Mouse (Mus musculus) intestine, embryonic 16.5 days (tissue): ENCODE results near the gene Tcirg1. TPM values are rescaled to one million over a fixed set of nuclear protein-coding genes. Genes with fewer than 3 reads are reported as not detected.

ENCODE experiments used
- ATAC-seq: fragments of 200-750 bp; cut with Nextera tagmentation; 2 replicates; pipeline ENCODE4 v1.8.0; 2017; ENCODE audit warnings: moderate TSS enrichment, moderate library complexity
- H3K27ac ChIP-seq: fragments of 300-500 bp; sonication (generic); 2 replicates; pipeline ENCODE4 v1.5.1; 2014; ENCODE audit warnings: mild to moderate bottlenecking, low read length
- H3K27me3 ChIP-seq: fragments of 300-500 bp; sonication (generic); replicated peaks from 2 replicates; pipeline ENCODE4 v1.6.1; 2014; ENCODE audit warnings: low read length, control low read depth, mixed read lengths; ENCODE audit not compliant: control insufficient read depth, insufficient read depth
- H3K36me3 ChIP-seq: fragments of 300-500 bp; sonication (generic); 2 replicates; pipeline ENCODE4 v1.6.1; 2014; ENCODE audit warnings: low read length, control low read depth; ENCODE audit not compliant: control insufficient read depth, insufficient read depth
- H3K4me1 ChIP-seq: fragments of 300-500 bp; sonication (generic); 2 replicates; pipeline ENCODE4 v1.6.1; 2014; ENCODE audit warnings: low read length, control low read depth, mixed read lengths; ENCODE audit not compliant: control insufficient read depth, insufficient read depth
- H3K4me2 ChIP-seq: fragments of 300-500 bp; sonication (generic); 2 replicates; pipeline ENCODE4 v1.6.1; 2014; ENCODE audit warnings: low read depth, low read length, control low read depth
- H3K4me3 ChIP-seq: fragments of 300-500 bp; sonication (generic); 2 replicates; pipeline ENCODE4 v1.5.1; 2014; ENCODE audit warnings: mild to moderate bottlenecking, low read length
- H3K9ac ChIP-seq: fragments of 300-500 bp; sonication (generic); 2 replicates; pipeline ENCODE4 v1.6.1; 2014; ENCODE audit warnings: low read depth, low read length
- H3K9me3 ChIP-seq: fragments of 300-500 bp; sonication (generic); 2 replicates; pipeline ENCODE4 v1.6.1; 2016; ENCODE audit warnings: low read length, control low read depth; ENCODE audit not compliant: control insufficient read depth
- WGBS: fragments of 180-500 bp; shearing (Covaris S2); extraction: QIAGEN DNeasy Blood & Tissue Kit; methylation state at CpG from one replicate; pipeline ENCODE4 v1.1.7; 2014; 5-methylcytosine and 5-hydroxymethylcytosine counted together
- polyA plus RNA-seq: library from polyadenylated mRNA; unstranded; fragments of >200 nt; fragmentation: Nextera tagmentation; extraction: Ambion mirVana; gene quantifications from 2 replicates; pipeline ENCODE4 v1.2.1, GENCODE M21; 2015

The Tcirg1 gene
- polyA plus RNA-seq, 1 experiment from 2014 or later, result 73.3 TPM

DNA sequence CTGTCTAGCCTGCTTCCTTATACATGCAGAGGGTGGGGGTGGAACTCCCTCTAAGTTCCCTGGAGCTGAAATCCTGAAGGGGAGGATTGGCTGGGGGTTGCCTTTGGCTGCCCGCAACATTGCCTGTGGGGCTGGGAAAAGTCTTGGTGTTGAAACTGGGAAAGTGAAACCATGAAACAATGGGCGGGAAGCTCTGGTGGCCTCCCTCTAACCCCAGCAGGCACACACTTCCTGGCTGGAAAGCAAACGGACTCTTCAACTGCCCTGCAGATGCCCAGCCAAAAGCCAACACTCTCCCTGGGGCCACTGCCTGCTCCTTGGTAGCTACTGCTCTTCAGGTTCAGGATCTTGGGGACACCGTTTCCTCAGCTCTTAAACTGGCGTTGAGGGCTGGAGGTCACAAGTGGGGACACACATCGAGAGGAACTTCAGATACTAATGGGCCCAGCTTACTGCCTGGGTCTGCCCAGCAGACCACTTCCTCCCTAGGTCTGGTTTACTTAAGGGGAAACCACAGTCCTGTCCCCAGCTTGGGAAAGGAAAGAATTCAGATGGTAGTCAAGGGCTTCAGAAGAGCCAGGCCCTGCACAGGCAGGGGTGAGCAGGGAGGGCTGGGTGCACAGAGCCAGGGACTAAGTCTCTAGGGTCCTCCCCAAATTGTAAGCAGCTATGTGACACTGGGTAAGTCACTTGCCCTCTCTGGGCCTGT is 1.5 kb downstream of the Tcirg1 start:
- Histone ChIP-seq H3K27me3 (no peaks in the 10 kb centered on the region), H3K4me3 (peak overlapping the region; percentile 90), H3K9ac (peak overlapping the region; percentile 88), H3K36me3 (peaks cover 23% of the 10 kb centered on the region), H3K9me3 (no peaks in the 10 kb centered on the region), H3K4me1 (peaks cover 33% of the 10 kb centered on the region), H3K27ac (peak overlapping the region; percentile 94), H3K4me2 (peak overlapping the region; percentile 85)
- WGBS, result 26% methylated on average over 6 of the region's 6 CpGs
- ATAC-seq, result no peak

DNA sequence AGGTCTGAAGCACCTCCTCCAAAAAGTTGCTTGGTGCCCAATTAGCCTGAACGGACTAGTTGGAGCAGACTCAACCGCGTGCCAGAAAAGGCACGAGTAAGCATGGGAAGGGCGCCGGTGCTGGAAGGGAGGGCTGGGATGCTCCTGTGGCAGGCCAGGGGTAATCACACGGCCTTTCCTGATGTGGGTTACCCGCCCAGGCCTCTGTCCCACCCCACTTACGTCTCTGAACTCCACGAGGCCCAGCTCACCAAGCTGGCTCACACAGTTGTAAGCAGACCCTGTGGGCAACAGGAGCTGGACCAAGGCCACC is 2.6 kb downstream of the Tcirg1 start:
- Histone ChIP-seq H3K27ac (no peak overlapping the region), H3K27me3 (no peaks in the 10 kb centered on the region), H3K4me3 (no peak overlapping the region), H3K4me1 (peaks cover 33% of the 10 kb centered on the region), H3K9ac (no peak overlapping the region), H3K4me2 (no peak overlapping the region), H3K36me3 (peaks cover 23% of the 10 kb centered on the region), H3K9me3 (no peaks in the 10 kb centered on the region)
- no peak for ATAC-seq
- WGBS, result 73% methylated on average over 10 of the region's 10 CpGs

DNA sequence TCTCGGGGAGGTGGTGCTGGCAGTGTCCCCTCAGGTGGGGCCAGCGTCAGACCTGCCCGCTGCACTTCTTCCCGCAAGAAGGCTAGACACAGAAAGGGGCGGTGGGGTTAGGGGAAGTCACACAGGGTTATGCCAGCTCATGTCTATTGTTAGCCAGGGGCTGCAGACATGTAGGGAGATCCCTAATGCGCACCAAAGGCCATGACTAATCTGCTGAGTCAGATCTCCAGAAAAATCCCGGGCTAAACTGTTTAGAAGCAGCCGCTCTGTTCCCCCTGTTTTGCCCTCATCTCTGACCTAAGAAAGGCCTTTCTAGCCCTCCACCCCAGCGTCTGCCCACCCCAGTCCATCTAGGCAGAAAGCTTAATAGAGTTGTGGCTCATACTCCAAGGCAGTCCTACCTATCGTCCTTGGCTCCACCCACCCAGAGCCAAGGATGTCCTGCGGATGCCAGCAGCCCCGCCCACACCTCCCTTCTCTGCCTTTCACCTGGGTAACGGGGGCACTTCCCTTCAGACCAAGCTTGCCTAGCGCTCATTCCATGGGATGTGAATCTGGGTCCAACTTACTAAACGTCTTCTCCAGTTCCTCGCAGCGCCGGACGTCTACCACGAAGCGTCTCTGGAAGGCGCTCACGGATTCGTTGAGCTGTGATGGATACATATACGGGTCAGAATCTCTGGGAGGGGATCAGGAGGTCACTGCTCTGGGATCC is 3.1 kb downstream of the Tcirg1 start:
- 77% methylated on average over 25 of the region's 25 CpGs for WGBS
- no peak for ATAC-seq
- Histone ChIP-seq H3K4me3 (no peak overlapping the region), H3K4me1 (peaks cover 33% of the 10 kb centered on the region), H3K9ac (no peak overlapping the region), H3K27ac (no peak overlapping the region), H3K27me3 (no peaks in the 10 kb centered on the region), H3K9me3 (no peaks in the 10 kb centered on the region), H3K4me2 (no peak overlapping the region), H3K36me3 (peaks cover 22% of the 10 kb centered on the region)

DNA sequence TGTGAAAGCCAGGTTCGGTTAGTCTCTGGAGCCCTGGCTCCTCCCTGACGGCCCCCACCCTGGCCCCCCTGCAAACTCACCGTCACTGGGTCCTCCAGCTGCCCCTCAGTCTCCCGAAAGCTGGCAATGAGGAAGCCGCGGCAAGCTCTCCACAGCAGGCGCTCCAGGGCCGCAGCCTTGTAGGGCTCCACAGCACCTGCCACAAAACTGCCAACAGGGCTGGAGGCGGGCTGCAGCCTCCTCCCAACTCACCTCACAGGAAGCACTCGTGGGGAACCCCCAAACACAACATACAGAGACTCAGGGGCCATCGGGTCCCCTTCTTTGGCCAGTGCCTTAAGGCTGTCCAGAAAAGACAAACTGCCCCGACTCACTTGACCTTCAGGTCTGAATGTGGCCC is 4.0 kb downstream of the Tcirg1 start:
- ATAC-seq, result no peak
- Histone ChIP-seq H3K36me3 (peaks cover 17% of the 10 kb centered on the region), H3K27ac (no peak overlapping the region), H3K9ac (no peak overlapping the region; the same call in 1 of the 2 replicates), H3K4me3 (no peak overlapping the region), H3K4me1 (peaks cover 29% of the 10 kb centered on the region), H3K27me3 (no peaks in the 10 kb centered on the region), H3K4me2 (no peak overlapping the region), H3K9me3 (no peaks in the 10 kb centered on the region)
- 82% methylated on average over 12 of the region's 12 CpGs for WGBS

DNA sequence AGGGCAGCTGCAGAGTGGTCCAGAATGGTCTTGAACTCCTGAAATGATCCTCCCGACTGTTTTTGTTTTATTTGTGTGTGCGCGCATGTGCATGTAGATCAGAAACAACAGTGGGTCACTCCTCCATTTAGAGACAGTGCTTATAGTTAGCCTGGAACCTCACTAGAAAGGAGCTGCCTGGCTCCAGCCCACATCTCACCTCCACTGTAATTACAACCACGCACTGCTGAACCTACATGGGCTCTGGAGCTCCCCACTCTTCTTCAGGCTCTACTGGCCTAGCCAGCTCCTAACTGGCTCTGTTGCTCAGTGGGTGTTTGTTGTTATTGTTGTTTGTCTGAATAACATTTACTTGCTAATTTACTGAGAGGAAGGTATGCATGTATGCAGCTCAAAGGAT is 7.3 kb downstream of the Tcirg1 start:
- H3K4me1 ChIP-seq, result peaks cover 9% of the 10 kb centered on the region
- H3K9ac ChIP-seq, result no peak overlapping the region
- H3K4me3 ChIP-seq, result no peak overlapping the region
- ATAC-seq, result no peak
- H3K9me3 ChIP-seq, result no peaks in the 10 kb centered on the region
- no peak overlapping the region for H3K27ac ChIP-seq
- 92% methylated on average over 4 of the region's 4 CpGs for WGBS
- no peaks in the 10 kb centered on the region for H3K27me3 ChIP-seq
- no peak overlapping the region for H3K4me2 ChIP-seq
- peaks cover 23% of the 10 kb centered on the region for H3K36me3 ChIP-seq

DNA sequence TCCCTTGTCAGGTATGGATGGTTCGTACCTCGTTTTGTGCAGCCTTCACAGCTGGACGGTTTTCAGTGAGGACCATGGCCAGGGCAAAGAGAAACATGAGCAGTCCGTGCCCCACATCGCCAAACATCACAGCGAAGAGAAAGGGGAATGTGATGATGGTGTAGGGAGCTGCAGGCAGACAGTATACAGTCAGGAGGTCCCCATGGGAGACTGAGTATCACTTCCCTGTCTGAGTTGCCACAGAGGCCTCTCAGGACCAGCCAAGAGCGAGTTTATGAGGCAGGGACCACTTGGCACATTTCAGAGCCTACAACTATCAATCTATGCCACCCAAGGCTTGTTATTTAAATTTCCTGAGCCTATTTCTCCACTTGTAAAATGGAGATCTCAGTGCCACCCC is 8.0 kb downstream of the Tcirg1 start:
- H3K36me3 ChIP-seq, result peaks cover 27% of the 10 kb centered on the region
- WGBS, result 88% methylated on average over 7 of the region's 7 CpGs
- H3K4me1 ChIP-seq, result peaks cover 3% of the 10 kb centered on the region; the same call in 1 of the 2 replicates
- H3K9ac ChIP-seq, result no peak overlapping the region
- no peaks in the 10 kb centered on the region for H3K9me3 ChIP-seq
- no peaks in the 10 kb centered on the region for H3K27me3 ChIP-seq
- ATAC-seq, result no peak
- no peak overlapping the region for H3K27ac ChIP-seq
- H3K4me3 ChIP-seq, result no peak overlapping the region
- no peak overlapping the region for H3K4me2 ChIP-seq

DNA sequence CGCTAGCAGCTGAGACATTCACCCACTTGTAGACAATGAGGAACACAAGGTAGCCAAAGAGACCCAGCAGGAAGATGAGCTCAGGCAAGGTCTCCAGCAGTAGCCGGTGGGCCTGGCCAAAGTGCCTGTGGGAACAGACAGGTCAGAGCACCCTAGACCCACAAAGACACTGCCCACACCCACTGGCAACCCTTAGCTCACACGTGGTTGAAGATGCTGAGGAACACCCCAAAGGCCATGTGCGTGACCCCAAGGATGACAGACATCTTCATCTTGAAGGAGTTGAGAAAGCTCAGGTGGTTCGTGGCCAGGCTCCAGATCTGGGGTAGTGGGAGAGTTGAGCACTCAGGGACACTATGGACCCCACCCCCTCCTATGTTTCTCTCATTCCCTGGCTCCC is 9.4 kb downstream of the Tcirg1 start:
- no peaks in the 10 kb centered on the region for H3K4me1 ChIP-seq
- H3K36me3 ChIP-seq, result peaks cover 24% of the 10 kb centered on the region
- H3K27me3 ChIP-seq, result no peaks in the 10 kb centered on the region
- no peaks in the 10 kb centered on the region for H3K9me3 ChIP-seq
- no peak overlapping the region for H3K27ac ChIP-seq
- no peak overlapping the region for H3K4me2 ChIP-seq
- WGBS, result 91% methylated on average over 5 of the region's 5 CpGs
- H3K4me3 ChIP-seq, result no peak overlapping the region
- ATAC-seq, result no peak
- H3K9ac ChIP-seq, result no peak overlapping the region

DNA sequence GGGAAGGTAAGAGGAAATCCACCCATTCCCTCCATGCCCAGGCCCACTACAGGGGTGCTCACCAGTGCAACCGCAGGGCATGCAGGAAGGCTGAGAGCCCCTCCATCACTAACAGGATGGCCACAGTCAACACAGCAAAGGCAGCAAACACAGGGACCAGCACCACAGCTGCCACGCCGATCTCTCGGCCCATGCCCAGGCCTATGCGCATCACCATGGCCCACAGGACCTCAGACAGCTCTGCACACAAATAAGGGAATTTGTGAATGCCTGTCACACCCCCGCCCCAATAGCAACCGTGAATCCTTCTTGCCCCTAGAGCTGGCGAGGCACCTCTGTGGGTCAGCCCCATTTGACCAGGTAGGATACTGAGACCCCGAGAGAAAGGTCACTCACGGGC is 10.7 kb downstream of the Tcirg1 start:
- no peaks in the 10 kb centered on the region for H3K4me1 ChIP-seq
- H3K4me3 ChIP-seq, result no peak overlapping the region
- H3K27ac ChIP-seq, result no peak overlapping the region; the same call in 1 of the 2 replicates
- no peak overlapping the region for H3K4me2 ChIP-seq
- no peaks in the 10 kb centered on the region for H3K27me3 ChIP-seq
- H3K9me3 ChIP-seq, result no peaks in the 10 kb centered on the region
- no peak overlapping the region for H3K9ac ChIP-seq
- peaks cover 16% of the 10 kb centered on the region for H3K36me3 ChIP-seq
- ATAC-seq, result no peak
- 95% methylated on average over 10 of the region's 10 CpGs for WGBS

DNA sequence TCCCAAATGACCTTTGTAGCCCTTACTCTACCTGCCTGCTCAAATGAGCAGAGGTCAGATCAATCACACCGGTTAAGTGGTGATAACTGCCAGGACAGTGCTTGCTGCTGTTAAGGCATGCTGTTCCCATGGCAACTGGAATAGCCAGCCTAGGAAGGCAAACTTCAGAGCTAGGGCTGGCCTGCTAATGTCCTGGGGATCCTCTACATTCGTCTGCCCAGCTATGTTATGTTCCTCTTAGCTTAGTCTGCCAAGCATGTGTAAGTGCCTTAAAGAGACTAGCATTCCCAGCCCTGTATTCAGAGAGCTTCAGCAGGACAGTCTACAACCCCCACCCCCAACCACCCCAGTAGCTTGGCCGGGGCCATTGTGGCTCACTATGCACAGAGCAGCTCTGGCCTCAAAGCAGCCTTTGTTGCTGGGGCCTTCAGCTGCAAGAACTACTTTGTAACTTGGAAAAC is 11.7 kb downstream of the Tcirg1 start:
- Histone ChIP-seq H3K4me2 (no peak overlapping the region), H3K9me3 (no peaks in the 10 kb centered on the region), H3K4me1 (no peaks in the 10 kb centered on the region), H3K4me3 (no peak overlapping the region), H3K9ac (no peak overlapping the region), H3K27ac (no peak overlapping the region), H3K27me3 (no peaks in the 10 kb centered on the region), H3K36me3 (peaks cover 19% of the 10 kb centered on the region)
- 15% methylated on average over 3 of the region's 3 CpGs for WGBS
- peak; percentile 52 for ATAC-seq
